Mouse (Mus musculus): ENCODE results near the gene Slc9a9. TPM values are rescaled to one million over a fixed set of nuclear protein-coding genes. Genes with fewer than 3 reads are reported as not detected.

Slc9a9 gene
- polyA plus RNA-seq, 1 experiment from 2014 or later: 8.5 TPM

GRCm38 (mm10) chr9:94803073-94803472 is 133.4 kb downstream of the Slc9a9 start:
- Histone ChIP-seq H3K27ac (ENCODE audit: low read depth, low read length) (no peak overlapping the region), H3K36me3 (ENCODE audit: control insufficient read depth, insufficient read depth, low read length) (no peaks in the 10 kb centered on the region), H3K9ac (replicated peaks; ENCODE audit: low read depth, low read length) (no peak overlapping the region), H3K4me3 (ENCODE audit: low read depth, low read length) (no peak overlapping the region), H3K9me3 (ENCODE audit: control insufficient read depth, low read length) (no peaks in the 10 kb centered on the region), H3K4me2 (ENCODE audit: low read depth, low read length) (no peak overlapping the region), H3K4me1 (ENCODE audit: control insufficient read depth, insufficient read depth, low read length) (no peaks in the 10 kb centered on the region), H3K27me3 (ENCODE audit: control insufficient read depth, insufficient read depth, low read length) (no peaks in the 10 kb centered on the region)
- no peak for ATAC-seq (ENCODE audit: low read depth)

- Histone ChIP-seq H3K9me3 (ENCODE audit: control insufficient read depth, low read length) (no peaks in the 10 kb centered on the region), H3K4me3 (ENCODE audit: low read depth, low read length) (no peak overlapping the region), H3K4me2 (ENCODE audit: low read depth, low read length) (no peak overlapping the region), H3K27ac (ENCODE audit: low read depth, low read length) (no peak overlapping the region), H3K36me3 (ENCODE audit: control insufficient read depth, insufficient read depth, low read length) (no peaks in the 10 kb centered on the region), H3K27me3 (ENCODE audit: control insufficient read depth, insufficient read depth, low read length) (no peaks in the 10 kb centered on the region), H3K9ac (replicated peaks; ENCODE audit: low read depth, low read length) (no peak overlapping the region), H3K4me1 (ENCODE audit: control insufficient read depth, insufficient read depth, low read length) (no peaks in the 10 kb centered on the region)
- WGBS: 60% methylated on average over 8 of the region's 8 CpGs
- no peak for ATAC-seq (ENCODE audit: low read depth)
Measured at GRCm38 (mm10) chr9:94805506-94805905, 135.8 kb downstream of the Slc9a9 start.

DNA sequence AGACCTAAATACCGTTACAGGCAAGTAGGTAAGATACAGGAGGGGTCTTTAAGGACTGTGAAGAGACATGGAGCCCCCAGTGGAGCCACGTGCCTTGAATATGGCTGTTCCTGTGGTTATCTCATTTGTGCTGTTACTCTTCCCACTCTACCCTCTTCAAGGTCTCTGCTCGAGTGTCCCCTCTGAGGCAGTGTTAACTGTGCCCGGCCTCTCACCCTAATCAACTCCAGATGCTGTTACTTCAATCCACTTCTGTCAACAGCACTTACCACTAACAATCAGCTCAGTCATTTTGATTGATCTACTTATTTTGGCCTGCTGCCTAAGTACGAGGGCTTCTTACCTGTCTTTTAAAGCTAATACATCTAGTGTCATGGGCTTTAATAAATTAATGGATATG is 145.8 kb downstream of the Slc9a9 start:
- no peaks in the 10 kb centered on the region for H3K9me3 ChIP-seq (ENCODE audit: control insufficient read depth, low read length)
- H3K27ac ChIP-seq (ENCODE audit: low read depth, low read length): no peak overlapping the region
- no peaks in the 10 kb centered on the region for H3K27me3 ChIP-seq (ENCODE audit: control insufficient read depth, insufficient read depth, low read length)
- no peaks in the 10 kb centered on the region for H3K36me3 ChIP-seq (ENCODE audit: control insufficient read depth, insufficient read depth, low read length)
- no peak overlapping the region for H3K4me3 ChIP-seq (ENCODE audit: low read depth, low read length)
- no peak overlapping the region for H3K4me2 ChIP-seq (ENCODE audit: low read depth, low read length)
- no peaks in the 10 kb centered on the region for H3K4me1 ChIP-seq (ENCODE audit: control insufficient read depth, insufficient read depth, low read length)
- WGBS: 70% methylated on average over 5 of the region's 5 CpGs
- no peak overlapping the region for H3K9ac ChIP-seq (replicated peaks; ENCODE audit: low read depth, low read length)
- no peak for ATAC-seq (ENCODE audit: low read depth)

- Histone ChIP-seq H3K4me3 (ENCODE audit: low read depth, low read length) (no peak overlapping the region), H3K4me1 (ENCODE audit: control insufficient read depth, insufficient read depth, low read length) (no peaks in the 10 kb centered on the region), H3K9me3 (ENCODE audit: control insufficient read depth, low read length) (no peaks in the 10 kb centered on the region), H3K27ac (ENCODE audit: low read depth, low read length) (no peak overlapping the region), H3K36me3 (ENCODE audit: control insufficient read depth, insufficient read depth, low read length) (no peaks in the 10 kb centered on the region), H3K27me3 (ENCODE audit: control insufficient read depth, insufficient read depth, low read length) (no peaks in the 10 kb centered on the region), H3K9ac (replicated peaks; ENCODE audit: low read depth, low read length) (no peak overlapping the region), H3K4me2 (ENCODE audit: low read depth, low read length) (no peak overlapping the region)
- ATAC-seq (ENCODE audit: low read depth): no peak
- WGBS: 79% methylated on average over 1 of the region's 1 CpGs
Measured at GRCm38 (mm10) chr9:94821268-94821667, 151.6 kb downstream of the Slc9a9 start.

GRCm38 (mm10) chr9:94833836-94834235 is 164.1 kb downstream of the Slc9a9 start:
- WGBS: 71% methylated on average over 1 of the region's 1 CpGs
- Histone ChIP-seq H3K27ac (ENCODE audit: low read depth, low read length) (no peak overlapping the region), H3K36me3 (ENCODE audit: control insufficient read depth, insufficient read depth, low read length) (no peaks in the 10 kb centered on the region), H3K9me3 (ENCODE audit: control insufficient read depth, low read length) (no peaks in the 10 kb centered on the region), H3K4me1 (ENCODE audit: control insufficient read depth, insufficient read depth, low read length) (no peaks in the 10 kb centered on the region), H3K9ac (replicated peaks; ENCODE audit: low read depth, low read length) (no peak overlapping the region), H3K4me2 (ENCODE audit: low read depth, low read length) (no peak overlapping the region), H3K27me3 (ENCODE audit: control insufficient read depth, insufficient read depth, low read length) (no peaks in the 10 kb centered on the region), H3K4me3 (ENCODE audit: low read depth, low read length) (no peak overlapping the region)
- no peak for ATAC-seq (ENCODE audit: low read depth)

DNA sequence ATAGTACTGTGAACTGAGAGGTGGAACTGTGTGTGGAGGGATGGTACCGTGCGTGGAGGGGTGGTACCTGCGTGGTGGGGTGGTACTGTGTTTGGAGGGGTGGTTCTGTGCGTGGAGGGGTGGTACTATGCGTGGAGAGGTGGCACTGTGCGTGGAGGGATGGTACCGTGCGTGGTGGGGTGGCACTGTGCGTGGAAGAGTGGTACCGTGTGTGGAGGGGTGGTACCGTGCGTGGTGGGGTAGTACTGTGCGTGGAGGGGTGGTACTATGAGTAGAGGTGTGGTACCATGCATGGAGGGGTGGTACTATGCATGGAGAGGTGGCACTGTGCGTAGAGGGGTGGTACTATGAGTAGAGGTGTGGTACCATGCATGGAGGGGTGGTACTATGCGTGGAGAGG is 167.7 kb downstream of the Slc9a9 start:
- peak; percentile 41; the same call in 1 of the 2 replicates for ATAC-seq (ENCODE audit: low read depth)

DNA sequence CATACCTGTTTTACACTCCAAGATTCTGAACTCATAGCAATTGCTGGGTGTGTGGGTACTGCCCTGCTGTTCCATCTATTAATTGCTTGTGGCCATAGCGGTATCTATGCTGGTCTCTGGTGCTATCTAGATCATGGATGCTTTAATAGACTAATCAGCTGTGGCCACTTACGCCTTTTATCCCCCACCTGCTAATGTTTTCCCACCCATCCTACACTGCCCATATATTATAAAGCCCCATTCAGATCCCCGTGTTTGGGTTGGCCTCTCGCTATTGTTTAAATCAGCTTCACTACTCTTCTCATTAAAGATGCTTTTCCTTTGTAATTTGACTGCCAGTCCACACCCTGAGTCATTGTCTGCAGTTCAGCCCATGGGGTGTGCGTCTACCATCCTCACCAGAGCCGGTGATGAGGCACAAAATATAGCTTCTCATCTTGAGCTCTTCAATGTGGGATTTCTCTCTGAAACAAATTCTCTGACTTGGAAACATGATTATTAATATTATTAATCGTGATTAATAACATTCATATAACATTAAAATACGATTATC is 168.8 kb downstream of the Slc9a9 start:
- no peak for ATAC-seq (ENCODE audit: low read depth)
- Histone ChIP-seq H3K9me3 (ENCODE audit: control insufficient read depth, low read length) (no peaks in the 10 kb centered on the region), H3K27ac (ENCODE audit: low read depth, low read length) (no peak overlapping the region), H3K27me3 (ENCODE audit: control insufficient read depth, insufficient read depth, low read length) (no peaks in the 10 kb centered on the region), H3K36me3 (ENCODE audit: control insufficient read depth, insufficient read depth, low read length) (no peaks in the 10 kb centered on the region), H3K4me1 (ENCODE audit: control insufficient read depth, insufficient read depth, low read length) (no peaks in the 10 kb centered on the region), H3K4me3 (ENCODE audit: low read depth, low read length) (no peak overlapping the region), H3K9ac (replicated peaks; ENCODE audit: low read depth, low read length) (no peak overlapping the region), H3K4me2 (ENCODE audit: low read depth, low read length) (no peak overlapping the region)
- WGBS: 39% methylated on average over 8 of the region's 8 CpGs

More for the DNA sequence above, 167.7 kb downstream of the Slc9a9 start:
- Histone ChIP-seq H3K36me3 (ENCODE audit: control insufficient read depth, insufficient read depth, low read length) (no peaks in the 10 kb centered on the region), H3K4me1 (ENCODE audit: control insufficient read depth, insufficient read depth, low read length) (no peaks in the 10 kb centered on the region), H3K4me2 (ENCODE audit: low read depth, low read length) (no peak overlapping the region), H3K9me3 (ENCODE audit: control insufficient read depth, low read length) (no peaks in the 10 kb centered on the region), H3K9ac (replicated peaks; ENCODE audit: low read depth, low read length) (no peak overlapping the region), H3K4me3 (ENCODE audit: low read depth, low read length) (no peak overlapping the region), H3K27me3 (ENCODE audit: control insufficient read depth, insufficient read depth, low read length) (no peaks in the 10 kb centered on the region), H3K27ac (ENCODE audit: low read depth, low read length) (no peak overlapping the region)
- 96% methylated on average over 15 of the region's 15 CpGs for WGBS

GRCm38 (mm10) chr9:94839204-94839603 is 169.5 kb downstream of the Slc9a9 start:
- Histone ChIP-seq H3K4me3 (ENCODE audit: low read depth, low read length) (no peak overlapping the region), H3K4me2 (ENCODE audit: low read depth, low read length) (peak overlapping the region; percentile 18; the same call in 1 of the 2 replicates), H3K4me1 (ENCODE audit: control insufficient read depth, insufficient read depth, low read length) (no peaks in the 10 kb centered on the region), H3K27me3 (ENCODE audit: control insufficient read depth, insufficient read depth, low read length) (no peaks in the 10 kb centered on the region), H3K9me3 (ENCODE audit: control insufficient read depth, low read length) (no peaks in the 10 kb centered on the region), H3K36me3 (ENCODE audit: control insufficient read depth, insufficient read depth, low read length) (no peaks in the 10 kb centered on the region), H3K27ac (ENCODE audit: low read depth, low read length) (no peak overlapping the region), H3K9ac (replicated peaks; ENCODE audit: low read depth, low read length) (no peak overlapping the region)
- ATAC-seq (ENCODE audit: low read depth): peak; percentile 22; the same call in 1 of the 2 replicates
- 45% methylated on average over 11 of the region's 11 CpGs for WGBS

DNA sequence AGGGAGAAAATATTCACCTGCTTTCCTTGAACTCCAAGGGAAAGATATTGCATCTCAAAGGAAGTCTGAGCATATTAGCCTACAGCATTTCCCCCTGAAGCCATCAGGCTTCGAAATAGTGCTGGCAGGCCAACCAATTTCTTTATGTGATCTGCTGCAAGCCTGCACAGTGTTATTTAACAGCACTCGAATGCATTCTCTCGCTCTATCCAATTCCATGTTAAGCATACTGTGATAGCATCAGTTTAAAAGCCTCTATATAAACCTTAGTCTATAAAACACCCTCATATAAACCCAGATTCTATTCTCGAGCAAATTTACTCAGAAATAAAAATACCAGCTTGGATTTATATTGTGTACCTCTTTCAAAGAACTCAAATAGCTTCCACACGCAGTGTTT is 170.7 kb downstream of the Slc9a9 start:
- no peaks in the 10 kb centered on the region for H3K27me3 ChIP-seq (ENCODE audit: control insufficient read depth, insufficient read depth, low read length)

More for the DNA sequence above, 170.7 kb downstream of the Slc9a9 start:
- Histone ChIP-seq H3K4me2 (ENCODE audit: low read depth, low read length) (no peak overlapping the region), H3K9ac (replicated peaks; ENCODE audit: low read depth, low read length) (no peak overlapping the region), H3K4me1 (ENCODE audit: control insufficient read depth, insufficient read depth, low read length) (no peaks in the 10 kb centered on the region), H3K9me3 (ENCODE audit: control insufficient read depth, low read length) (no peaks in the 10 kb centered on the region), H3K4me3 (ENCODE audit: low read depth, low read length) (no peak overlapping the region), H3K27ac (ENCODE audit: low read depth, low read length) (no peak overlapping the region), H3K36me3 (ENCODE audit: control insufficient read depth, insufficient read depth, low read length) (no peaks in the 10 kb centered on the region)
- WGBS: 78% methylated on average over 5 of the region's 5 CpGs
- ATAC-seq (ENCODE audit: low read depth): no peak
